Mouse (Mus musculus): ENCODE data around the gene Topors.

The Topors gene

GRCm38 (mm10) chr4:40250984-40251383 lies 18.7 kb downstream of the Topors start:
- DNase-seq (ENCODE audit: low spot score), result no peak

GRCm38 (mm10) chr4:40244035-40244434 lies 25.6 kb downstream of the Topors start:
- DNase-seq (ENCODE audit: low spot score), result no peak

- DNase-seq (ENCODE audit: low spot score), result no peak
Observed at GRCm38 (mm10) chr4:40243006-40243405, 26.6 kb downstream of the Topors start.

- DNase-seq (ENCODE audit: low spot score), result no peak
Observed at GRCm38 (mm10) chr4:40241928-40242327, 27.7 kb downstream of the Topors start.

- no peak for DNase-seq (ENCODE audit: low spot score)
Observed at GRCm38 (mm10) chr4:40240272-40240744, 29.3 kb downstream of the Topors start.

- DNase-seq (ENCODE audit: low spot score), result peak; percentile 36
Observed at GRCm38 (mm10) chr4:40239409-40240271, 30.0 kb downstream of the Topors start, which contains the start of gene Ddx58. TSS of gene Ddx58 (minus strand) at chr4:40239828.

- peak; percentile 53 for DNase-seq (ENCODE audit: low spot score)
Observed at GRCm38 (mm10) chr4:40238483-40239408, 30.9 kb downstream of the Topors start.

- no peak for DNase-seq (ENCODE audit: low spot score)
Observed at GRCm38 (mm10) chr4:40236829-40237228, 32.8 kb downstream of the Topors start.

- no peak for DNase-seq (ENCODE audit: low spot score)
Observed at GRCm38 (mm10) chr4:40234256-40234655, 35.4 kb downstream of the Topors start.

GRCm38 (mm10) chr4:40233062-40233664 lies 36.5 kb downstream of the Topors start:
- DNase-seq (ENCODE audit: low spot score), result no peak

GRCm38 (mm10) chr4:40229723-40230122 lies 39.9 kb downstream of the Topors start:
- no peak for DNase-seq (ENCODE audit: low spot score)

GRCm38 (mm10) chr4:40227886-40228285 lies 41.8 kb downstream of the Topors start:
- DNase-seq (ENCODE audit: low spot score), result no peak

- DNase-seq (ENCODE audit: low spot score), result no peak
Observed at GRCm38 (mm10) chr4:40227131-40227530, 42.5 kb downstream of the Topors start.

- no peak for DNase-seq (ENCODE audit: low spot score)
Observed at GRCm38 (mm10) chr4:40226095-40226494, 43.6 kb downstream of the Topors start.

GRCm38 (mm10) chr4:40221876-40222585 lies 47.6 kb downstream of the Topors start:
- DNase-seq (ENCODE audit: low spot score), result no peak

- DNase-seq (ENCODE audit: low spot score), result no peak
Observed at GRCm38 (mm10) chr4:40221004-40221760, 48.5 kb downstream of the Topors start.

GRCm38 (mm10) chr4:40220437-40220836 lies 49.2 kb downstream of the Topors start:
- no peak for DNase-seq (ENCODE audit: low spot score)

- no peak for DNase-seq (ENCODE audit: low spot score)
Observed at GRCm38 (mm10) chr4:40218382-40218781, 51.3 kb downstream of the Topors start.

GRCm38 (mm10) chr4:40217910-40218309 lies 51.7 kb downstream of the Topors start:
- no peak for DNase-seq (ENCODE audit: low spot score)

- no peak for DNase-seq (ENCODE audit: low spot score)
Observed at GRCm38 (mm10) chr4:40212177-40212576, 57.5 kb downstream of the Topors start.

All from ovary, postnatal 36 days (tissue).